Mouse (Mus musculus): ENCODE results near the gene Map2k4. TPM values are rescaled to one million over a fixed set of nuclear protein-coding genes. Genes with fewer than 3 reads are reported as not detected.

Gene Map2k4
- polyA plus RNA-seq, 1 experiment from 2014 or later = 78.9 TPM

GRCm38 (mm10) chr11:65773535-65773934 lies 14.6 kb downstream of the Map2k4 start:
- no peak overlapping the region for H3K4me2 ChIP-seq (ENCODE audit: low read length)
- H3K36me3 ChIP-seq (ENCODE audit: control insufficient read depth, insufficient read depth, low read length) = no peaks in the 10 kb centered on the region
- no peaks in the 10 kb centered on the region for H3K27me3 ChIP-seq (ENCODE audit: control insufficient read depth, insufficient read depth, low read length)
- no peak overlapping the region for H3K27ac ChIP-seq (replicated peaks in 1 of 2; ENCODE audit: control insufficient read depth in 1 of 2, insufficient read depth in 1 of 2, low read depth in 2 of 2, low read length in 2 of 2)
- no peak overlapping the region for H3K4me3 ChIP-seq (ENCODE audit: control insufficient read depth in 1 of 2, insufficient read depth in 1 of 2, low read depth in 1 of 2, low read length in 2 of 2)
- H3K4me1 ChIP-seq (ENCODE audit: control insufficient read depth in 2 of 2, insufficient read depth in 2 of 2, low read length in 2 of 2) = peaks cover 6 to 43% of the 10 kb centered on the region in 2 experiments
- no peaks in the 10 kb centered on the region for H3K9me3 ChIP-seq (ENCODE audit: control insufficient read depth, low read length)
- no peak overlapping the region for H3K9ac ChIP-seq (ENCODE audit: low read length)
- 75% methylated on average over 2 of the region's 2 CpGs for WGBS
- ATAC-seq (ENCODE audit: insufficient number of reproducible peaks, insufficient read depth, low FRiP score, low read depth) = no peak

DNA sequence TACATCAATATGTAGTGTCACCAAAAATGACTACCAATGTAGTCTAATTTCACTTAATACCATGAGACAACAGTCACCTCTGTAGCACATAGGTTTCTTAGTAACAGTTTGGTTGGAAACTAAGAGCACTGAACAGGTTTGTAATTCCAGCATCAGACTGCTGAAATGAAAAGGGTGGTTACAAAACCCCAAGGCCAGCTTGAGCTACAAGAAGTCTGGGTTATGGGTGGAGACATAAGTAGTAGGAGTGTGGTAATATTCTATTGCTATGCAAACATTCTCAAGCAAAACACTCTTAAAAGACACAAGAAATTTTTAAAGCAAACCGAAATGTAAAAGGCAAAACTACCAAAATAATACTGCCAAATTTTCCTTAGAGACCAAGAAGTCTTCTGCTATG lies 16.6 kb downstream of the Map2k4 start:
- ATAC-seq (ENCODE audit: insufficient number of reproducible peaks, insufficient read depth, low FRiP score, low read depth) = no peak
- Histone ChIP-seq H3K9ac (ENCODE audit: low read length) (no peak overlapping the region), H3K27me3 (ENCODE audit: control insufficient read depth, insufficient read depth, low read length) (no peaks in the 10 kb centered on the region), H3K27ac (replicated peaks in 1 of 2; ENCODE audit: control insufficient read depth in 1 of 2, insufficient read depth in 1 of 2, low read depth in 2 of 2, low read length in 2 of 2) (no peak overlapping the region), H3K4me1 (ENCODE audit: control insufficient read depth in 2 of 2, insufficient read depth in 2 of 2, low read length in 2 of 2) (peaks cover 3 to 30% of the 10 kb centered on the region in 2 experiments), H3K4me2 (ENCODE audit: low read length) (no peak overlapping the region), H3K9me3 (ENCODE audit: control insufficient read depth, low read length) (no peaks in the 10 kb centered on the region), H3K36me3 (ENCODE audit: control insufficient read depth, insufficient read depth, low read length) (no peaks in the 10 kb centered on the region), H3K4me3 (ENCODE audit: control insufficient read depth in 1 of 2, insufficient read depth in 1 of 2, low read depth in 1 of 2, low read length in 2 of 2) (no peak overlapping the region)
- 95% methylated on average over 1 of the region's 1 CpGs for WGBS

- no peak overlapping the region for H3K4me3 ChIP-seq (ENCODE audit: control insufficient read depth in 1 of 2, insufficient read depth in 1 of 2, low read depth in 1 of 2, low read length in 2 of 2)
- H3K27me3 ChIP-seq (ENCODE audit: control insufficient read depth, insufficient read depth, low read length) = no peaks in the 10 kb centered on the region
- H3K4me2 ChIP-seq (ENCODE audit: low read length) = no peak overlapping the region
- WGBS = 37% methylated on average over 5 of the region's 5 CpGs
- no peak for ATAC-seq (ENCODE audit: insufficient number of reproducible peaks, insufficient read depth, low FRiP score, low read depth)
- peak overlapping the region in 1 of 2 experiments; percentile 41; a peak in 1 of 4 replicates for H3K27ac ChIP-seq (replicated peaks in 1 of 2; ENCODE audit: control insufficient read depth in 1 of 2, insufficient read depth in 1 of 2, low read depth in 2 of 2, low read length in 2 of 2)
- H3K9ac ChIP-seq (ENCODE audit: low read length) = no peak overlapping the region
- no peaks in the 10 kb centered on the region for H3K36me3 ChIP-seq (ENCODE audit: control insufficient read depth, insufficient read depth, low read length)
- peaks cover 3 to 28% of the 10 kb centered on the region in 2 experiments for H3K4me1 ChIP-seq (ENCODE audit: control insufficient read depth in 2 of 2, insufficient read depth in 2 of 2, low read length in 2 of 2)
- H3K9me3 ChIP-seq (ENCODE audit: control insufficient read depth, low read length) = no peaks in the 10 kb centered on the region
Measured at GRCm38 (mm10) chr11:65769990-65770389, 18.1 kb downstream of the Map2k4 start.

DNA sequence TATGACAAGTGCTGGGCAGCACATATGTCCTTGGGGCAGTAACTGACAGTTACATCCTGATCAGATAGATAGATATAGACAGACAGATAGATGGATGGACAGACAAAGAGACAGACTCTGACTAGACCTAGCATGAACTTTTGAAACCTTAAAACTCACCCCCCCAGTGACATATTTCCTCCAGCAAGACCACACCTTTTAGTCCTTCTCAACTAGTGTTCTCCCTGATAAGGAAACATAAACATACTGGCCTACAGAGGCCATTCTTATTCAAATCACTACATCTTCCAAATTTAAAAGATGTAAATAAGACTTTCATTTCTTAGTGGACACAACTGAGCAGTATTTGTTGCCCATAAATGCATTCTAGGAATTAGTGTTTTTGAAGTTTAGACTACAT lies 19.7 kb downstream of the Map2k4 start:
- Histone ChIP-seq H3K9ac (ENCODE audit: low read length) (no peak overlapping the region), H3K27me3 (ENCODE audit: control insufficient read depth, insufficient read depth, low read length) (no peaks in the 10 kb centered on the region), H3K4me1 (ENCODE audit: control insufficient read depth in 2 of 2, insufficient read depth in 2 of 2, low read length in 2 of 2) (peaks cover 0 to 22% of the 10 kb centered on the region in 2 experiments), H3K9me3 (ENCODE audit: control insufficient read depth, low read length) (no peaks in the 10 kb centered on the region), H3K36me3 (ENCODE audit: control insufficient read depth, insufficient read depth, low read length) (no peaks in the 10 kb centered on the region), H3K27ac (replicated peaks in 1 of 2; ENCODE audit: control insufficient read depth in 1 of 2, insufficient read depth in 1 of 2, low read depth in 2 of 2, low read length in 2 of 2) (no peak overlapping the region), H3K4me2 (ENCODE audit: low read length) (no peak overlapping the region), H3K4me3 (ENCODE audit: control insufficient read depth in 1 of 2, insufficient read depth in 1 of 2, low read depth in 1 of 2, low read length in 2 of 2) (no peak overlapping the region)
- no peak for ATAC-seq (ENCODE audit: insufficient number of reproducible peaks, insufficient read depth, low FRiP score, low read depth)

- ATAC-seq (ENCODE audit: insufficient number of reproducible peaks, insufficient read depth, low FRiP score, low read depth) = no peak
- Histone ChIP-seq H3K4me1 (ENCODE audit: control insufficient read depth in 2 of 2, insufficient read depth in 2 of 2, low read length in 2 of 2) (peaks cover 0 to 4% of the 10 kb centered on the region in 2 experiments; a peak in 3 of 4 replicates), H3K4me3 (ENCODE audit: control insufficient read depth in 1 of 2, insufficient read depth in 1 of 2, low read depth in 1 of 2, low read length in 2 of 2) (no peak overlapping the region), H3K4me2 (ENCODE audit: low read length) (no peak overlapping the region), H3K9ac (ENCODE audit: low read length) (no peak overlapping the region), H3K9me3 (ENCODE audit: control insufficient read depth, low read length) (no peaks in the 10 kb centered on the region), H3K36me3 (ENCODE audit: control insufficient read depth, insufficient read depth, low read length) (no peaks in the 10 kb centered on the region), H3K27ac (replicated peaks in 1 of 2; ENCODE audit: control insufficient read depth in 1 of 2, insufficient read depth in 1 of 2, low read depth in 2 of 2, low read length in 2 of 2) (no peak overlapping the region), H3K27me3 (ENCODE audit: control insufficient read depth, insufficient read depth, low read length) (no peaks in the 10 kb centered on the region)
- WGBS = 91% methylated on average over 2 of the region's 2 CpGs
Measured at GRCm38 (mm10) chr11:65760912-65761311, 27.2 kb downstream of the Map2k4 start.

- no peaks in the 10 kb centered on the region for H3K27me3 ChIP-seq (ENCODE audit: control insufficient read depth, insufficient read depth, low read length)
- peaks cover 0 to 5% of the 10 kb centered on the region in 2 experiments; a peak in 3 of 4 replicates for H3K4me1 ChIP-seq (ENCODE audit: control insufficient read depth in 2 of 2, insufficient read depth in 2 of 2, low read length in 2 of 2)
- H3K9me3 ChIP-seq (ENCODE audit: control insufficient read depth, low read length) = no peaks in the 10 kb centered on the region
- H3K9ac ChIP-seq (ENCODE audit: low read length) = no peak overlapping the region
- H3K36me3 ChIP-seq (ENCODE audit: control insufficient read depth, insufficient read depth, low read length) = 0 out of 2 replicates have a peak, but pooled peaks cover 5% of the 10 kb centered on the region
- H3K4me2 ChIP-seq (ENCODE audit: low read length) = no peak overlapping the region
- H3K4me3 ChIP-seq (ENCODE audit: control insufficient read depth in 1 of 2, insufficient read depth in 1 of 2, low read depth in 1 of 2, low read length in 2 of 2) = no peak overlapping the region
- H3K27ac ChIP-seq (replicated peaks in 1 of 2; ENCODE audit: control insufficient read depth in 1 of 2, insufficient read depth in 1 of 2, low read depth in 2 of 2, low read length in 2 of 2) = no peak overlapping the region
- 63% methylated on average over 1 of the region's 1 CpGs for WGBS
- ATAC-seq (ENCODE audit: insufficient number of reproducible peaks, insufficient read depth, low FRiP score, low read depth) = no peak
Measured at GRCm38 (mm10) chr11:65759350-65759749, 28.7 kb downstream of the Map2k4 start.

DNA sequence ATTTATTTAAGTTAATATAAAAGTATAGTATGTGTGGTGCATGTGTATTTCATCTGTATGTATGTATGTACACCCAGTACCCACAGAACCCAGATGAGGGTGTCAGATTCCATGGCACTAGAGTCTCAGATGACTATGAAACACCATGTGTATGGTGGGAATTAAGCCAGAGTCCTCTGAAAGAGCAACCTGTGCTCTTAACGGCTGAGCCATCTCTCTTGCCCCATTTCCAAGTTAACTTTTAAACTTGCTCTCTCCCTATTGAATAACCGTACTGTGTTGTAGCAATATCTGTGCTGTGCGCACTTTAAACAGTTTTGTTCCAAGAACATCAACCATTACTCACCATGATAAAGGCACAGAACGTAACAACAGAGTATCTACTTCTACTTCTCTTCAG lies 33.9 kb downstream of the Map2k4 start:
- no peak overlapping the region for H3K4me3 ChIP-seq (ENCODE audit: control insufficient read depth in 1 of 2, insufficient read depth in 1 of 2, low read depth in 1 of 2, low read length in 2 of 2)
- peaks cover 4 to 17% of the 10 kb centered on the region in 2 experiments; a peak in 3 of 4 replicates for H3K4me1 ChIP-seq (ENCODE audit: control insufficient read depth in 2 of 2, insufficient read depth in 2 of 2, low read length in 2 of 2)
- WGBS = 73% methylated on average over 4 of the region's 4 CpGs
- peaks cover 10% of the 10 kb centered on the region; the same call in 1 of the 2 replicates for H3K36me3 ChIP-seq (ENCODE audit: control insufficient read depth, insufficient read depth, low read length)
- H3K9me3 ChIP-seq (ENCODE audit: control insufficient read depth, low read length) = no peaks in the 10 kb centered on the region
- no peak for ATAC-seq (ENCODE audit: insufficient number of reproducible peaks, insufficient read depth, low FRiP score, low read depth)
- H3K4me2 ChIP-seq (ENCODE audit: low read length) = no peak overlapping the region
- H3K27me3 ChIP-seq (ENCODE audit: control insufficient read depth, insufficient read depth, low read length) = no peaks in the 10 kb centered on the region
- H3K9ac ChIP-seq (ENCODE audit: low read length) = no peak overlapping the region
- peak overlapping the region in 1 of 2 experiments; percentile 62; a peak in 2 of 4 replicates for H3K27ac ChIP-seq (replicated peaks in 1 of 2; ENCODE audit: control insufficient read depth in 1 of 2, insufficient read depth in 1 of 2, low read depth in 2 of 2, low read length in 2 of 2)

GRCm38 (mm10) chr11:65753593-65753992 lies 34.5 kb downstream of the Map2k4 start:
- 8% methylated on average over 2 of the region's 2 CpGs for WGBS
- Histone ChIP-seq H3K4me3 (ENCODE audit: control insufficient read depth in 1 of 2, insufficient read depth in 1 of 2, low read depth in 1 of 2, low read length in 2 of 2) (no peak overlapping the region), H3K27ac (replicated peaks in 1 of 2; ENCODE audit: control insufficient read depth in 1 of 2, insufficient read depth in 1 of 2, low read depth in 2 of 2, low read length in 2 of 2) (peak overlapping the region; percentile 48 to 59), H3K9ac (ENCODE audit: low read length) (no peak overlapping the region), H3K4me1 (ENCODE audit: control insufficient read depth in 2 of 2, insufficient read depth in 2 of 2, low read length in 2 of 2) (peaks cover 4 to 17% of the 10 kb centered on the region in 2 experiments; a peak in 3 of 4 replicates), H3K9me3 (ENCODE audit: control insufficient read depth, low read length) (no peaks in the 10 kb centered on the region), H3K36me3 (ENCODE audit: control insufficient read depth, insufficient read depth, low read length) (peaks cover 10% of the 10 kb centered on the region; the same call in 1 of the 2 replicates), H3K4me2 (ENCODE audit: low read length) (no peak overlapping the region), H3K27me3 (ENCODE audit: control insufficient read depth, insufficient read depth, low read length) (no peaks in the 10 kb centered on the region)
- ATAC-seq (ENCODE audit: insufficient number of reproducible peaks, insufficient read depth, low FRiP score, low read depth) = peak; percentile 73; the same call in 1 of the 2 replicates

All from heart, embryonic 14.5 days (tissue).